Mouse (Mus musculus) midbrain, embryonic 13.5 days (tissue): ENCODE data around the gene Plcl1. TPM values are rescaled to one million over a fixed set of nuclear protein-coding genes. Genes with fewer than 3 reads are reported as not detected.

Experiments
- ATAC-seq: fragments of 200-750 bp; cut with Nextera tagmentation; 2 replicates; pipeline ENCODE4 v1.8.0; 2017; ENCODE audit warnings: mild to moderate bottlenecking, moderate TSS enrichment, moderate library complexity
- H3K27ac ChIP-seq: fragments of 300-500 bp; sonication (generic); 2 replicates; pipeline ENCODE4 v1.5.1; 2015; ENCODE audit warnings: inconsistent platforms, mild to moderate bottlenecking, moderate library complexity
- H3K27me3 ChIP-seq: fragments of 300-500 bp; sonication (generic); 2 replicates; pipeline ENCODE4 v1.6.1; 2015; ENCODE audit warnings: mild to moderate bottlenecking, inconsistent platforms
- H3K36me3 ChIP-seq: fragments of 300-500 bp; sonication (generic); 2 replicates; pipeline ENCODE4 v1.6.1; 2015; ENCODE audit warnings: mild to moderate bottlenecking, inconsistent platforms
- H3K4me1 ChIP-seq: fragments of 300-500 bp; sonication (generic); replicated peaks from 2 replicates; pipeline ENCODE4 v1.6.1; 2015; ENCODE audit warnings: inconsistent platforms
- H3K4me2 ChIP-seq: fragments of 300-500 bp; sonication (generic); replicated peaks from 2 replicates; pipeline ENCODE4 v1.6.1; 2015; ENCODE audit warnings: moderate library complexity, mild to moderate bottlenecking, inconsistent platforms
- H3K4me3 ChIP-seq: fragments of 300-500 bp; sonication (generic); replicated peaks from 2 replicates; pipeline ENCODE4 v1.5.1; 2015; ENCODE audit warnings: mild to moderate bottlenecking, inconsistent platforms
- H3K9ac ChIP-seq: fragments of 300-500 bp; sonication (generic); replicated peaks from 2 replicates; pipeline ENCODE4 v1.6.1; 2015; ENCODE audit warnings: mild to moderate bottlenecking, inconsistent platforms
- H3K9me3 ChIP-seq: fragments of 300-500 bp; sonication (generic); 2 replicates; pipeline ENCODE4 v1.6.1; 2016; ENCODE audit warnings: mild to moderate bottlenecking, inconsistent platforms
- whole genome bisulfite sequencing: fragments of 180-500 bp; shearing (Covaris S2); methylation state at CpG from one replicate; pipeline ENCODE4 v1.1.7; 2015; 5-methylcytosine and 5-hydroxymethylcytosine counted together
- polyA plus RNA-seq: library from polyadenylated mRNA; unstranded; fragments of >200 nt; fragmentation: Nextera tagmentation; extraction: Ambion mirVana; gene quantifications from 2 replicates; pipeline ENCODE4 v1.2.1, GENCODE M21; 2015

The Plcl1 gene
- polyA plus RNA-seq, 1 experiment from 2014 or later, result 3.7 TPM

DNA sequence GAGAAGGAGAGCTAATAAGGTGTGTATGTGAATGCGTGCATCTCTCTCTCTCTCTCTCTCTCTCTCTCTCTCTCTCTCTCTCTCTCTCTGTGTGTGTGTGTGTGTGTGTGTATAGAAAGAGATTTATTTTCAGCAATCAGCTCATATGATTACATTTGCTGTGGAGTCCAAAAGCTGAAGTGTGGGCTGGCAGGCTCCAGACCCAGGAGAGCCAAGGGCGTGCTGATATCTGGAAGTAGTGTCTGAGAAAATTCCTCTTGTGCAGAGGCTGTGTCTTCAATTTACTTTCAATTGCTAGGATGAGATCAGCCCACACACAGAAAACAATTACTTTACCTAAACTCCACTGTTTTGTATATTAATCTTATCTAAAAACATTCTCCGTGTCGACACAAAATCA lies 179.7 kb downstream of the Plcl1 start:
- Histone ChIP-seq H3K9ac (no peak overlapping the region), H3K4me1 (no peaks in the 10 kb centered on the region), H3K27me3 (no peaks in the 10 kb centered on the region), H3K36me3 (no peaks in the 10 kb centered on the region), H3K4me3 (no peak overlapping the region), H3K4me2 (no peak overlapping the region), H3K27ac (no peak overlapping the region), H3K9me3 (no peaks in the 10 kb centered on the region)
- ATAC-seq, result no peak
- 92% methylated on average over 4 of the region's 4 CpGs for WGBS

DNA sequence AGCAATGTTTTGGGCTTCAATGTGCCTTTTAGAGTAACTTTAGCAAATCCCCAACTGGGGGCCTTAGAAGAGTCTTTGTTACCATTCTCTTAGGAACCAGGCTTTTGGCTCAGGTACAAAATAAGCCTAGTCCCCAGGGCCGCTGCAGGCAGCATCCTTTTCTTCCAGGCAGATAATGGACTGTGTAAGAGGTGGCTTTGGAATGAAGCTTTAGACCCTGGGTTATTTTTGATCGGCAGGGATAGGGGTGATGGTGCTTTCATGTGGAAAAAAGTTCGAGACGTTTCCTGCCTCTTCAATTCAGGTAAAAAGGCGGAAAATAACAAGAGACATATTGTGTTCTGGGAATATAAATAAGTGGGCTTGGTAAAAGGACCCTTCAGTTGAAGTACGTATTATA lies 182.4 kb downstream of the Plcl1 start:
- WGBS, result 36% methylated on average over 6 of the region's 6 CpGs
- Histone ChIP-seq H3K36me3 (no peaks in the 10 kb centered on the region), H3K27ac (no peak overlapping the region), H3K4me3 (no peak overlapping the region), H3K9ac (no peak overlapping the region), H3K4me1 (no peaks in the 10 kb centered on the region), H3K4me2 (no peak overlapping the region), H3K9me3 (no peaks in the 10 kb centered on the region), H3K27me3 (no peaks in the 10 kb centered on the region)
- ATAC-seq, result no peak

DNA sequence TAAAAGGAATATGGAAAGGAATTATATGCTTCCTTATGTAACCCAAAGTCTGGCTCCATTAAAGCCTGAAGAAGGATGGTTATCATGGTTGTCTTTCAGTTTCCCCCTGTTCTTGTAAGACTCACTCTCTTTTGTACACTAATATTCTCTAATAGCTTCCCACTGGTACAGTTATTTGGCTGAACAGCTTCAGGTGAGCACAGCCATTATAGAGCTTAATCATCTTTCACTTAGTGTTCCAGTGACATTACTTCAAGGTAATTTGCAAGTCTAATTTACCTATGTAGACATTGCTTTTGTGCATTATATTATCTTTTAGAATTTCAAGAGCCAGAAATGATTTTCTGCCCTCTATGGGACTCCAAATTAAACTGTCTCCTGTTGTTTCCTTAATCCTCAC lies 184.3 kb downstream of the Plcl1 start:
- no peaks in the 10 kb centered on the region for H3K27me3 ChIP-seq
- H3K9ac ChIP-seq, result no peak overlapping the region
- no peak for ATAC-seq
- no peaks in the 10 kb centered on the region for H3K36me3 ChIP-seq
- no peaks in the 10 kb centered on the region for H3K4me1 ChIP-seq
- no peak overlapping the region for H3K27ac ChIP-seq
- H3K4me2 ChIP-seq, result no peak overlapping the region
- no peak overlapping the region for H3K4me3 ChIP-seq
- no peaks in the 10 kb centered on the region for H3K9me3 ChIP-seq

DNA sequence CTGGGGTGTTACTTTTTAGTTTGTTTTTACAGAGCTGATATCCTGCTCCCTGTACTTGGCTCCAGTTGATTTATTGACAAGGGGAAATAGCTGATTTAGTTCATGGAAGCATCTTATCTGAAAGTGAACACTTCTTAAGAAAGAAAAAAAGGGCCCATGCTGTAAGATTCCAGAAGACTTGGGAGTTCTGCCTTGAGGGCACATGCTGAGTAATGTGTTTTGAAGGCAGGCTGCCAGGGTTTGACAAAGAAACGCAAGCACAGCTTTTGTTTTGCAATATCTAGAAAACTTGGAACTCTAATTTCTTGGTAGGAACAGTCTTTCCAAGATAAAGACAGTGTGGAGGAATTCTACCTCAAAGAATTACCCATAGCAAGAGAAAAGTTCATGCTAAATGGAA lies 194.8 kb downstream of the Plcl1 start:
- Histone ChIP-seq H3K4me1 (no peaks in the 10 kb centered on the region), H3K9ac (no peak overlapping the region), H3K36me3 (no peaks in the 10 kb centered on the region), H3K27me3 (no peaks in the 10 kb centered on the region), H3K4me2 (no peak overlapping the region), H3K4me3 (no peak overlapping the region), H3K27ac (no peak overlapping the region), H3K9me3 (no peaks in the 10 kb centered on the region)
- ATAC-seq, result no peak
- 93% methylated on average over 1 of the region's 1 CpGs for WGBS

GRCm38 (mm10) chr1:55604593-55604992 lies 198.9 kb downstream of the Plcl1 start:
- no peak overlapping the region for H3K9ac ChIP-seq
- H3K4me2 ChIP-seq, result no peak overlapping the region
- H3K36me3 ChIP-seq, result no peaks in the 10 kb centered on the region
- H3K9me3 ChIP-seq, result no peaks in the 10 kb centered on the region
- no peak overlapping the region for H3K27ac ChIP-seq
- no peak for ATAC-seq
- WGBS, result 97% methylated on average over 4 of the region's 4 CpGs
- H3K4me3 ChIP-seq, result no peak overlapping the region
- 0 out of 2 replicates have a peak, but pooled peaks cover 1% of the 10 kb centered on the region for H3K4me1 ChIP-seq
- no peaks in the 10 kb centered on the region for H3K27me3 ChIP-seq

DNA sequence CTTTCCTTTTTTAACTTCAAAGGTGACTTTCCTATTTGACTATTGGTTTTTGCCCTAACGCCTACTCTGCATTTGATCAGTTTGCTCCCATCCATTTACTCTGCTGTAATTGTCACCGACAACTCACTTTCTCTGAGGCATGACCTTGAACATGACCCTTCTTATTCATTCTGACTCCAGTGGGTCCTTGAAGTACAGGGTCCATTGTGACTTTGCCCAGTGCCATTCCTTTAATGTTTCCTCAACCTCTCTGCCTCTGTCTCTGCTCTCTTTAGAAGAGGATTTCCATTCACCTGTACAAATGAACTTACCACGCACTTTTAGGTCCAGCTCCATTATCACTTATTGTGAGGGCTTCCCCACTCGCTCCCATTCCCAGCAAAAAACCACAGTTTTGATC lies 199.7 kb downstream of the Plcl1 start:
- WGBS, result 55% methylated on average over 4 of the region's 4 CpGs
- H3K9me3 ChIP-seq, result no peaks in the 10 kb centered on the region
- no peak overlapping the region for H3K4me3 ChIP-seq
- no peaks in the 10 kb centered on the region for H3K36me3 ChIP-seq
- H3K4me1 ChIP-seq, result 0 out of 2 replicates have a peak, but pooled peaks cover 5% of the 10 kb centered on the region
- no peak overlapping the region for H3K4me2 ChIP-seq
- no peaks in the 10 kb centered on the region for H3K27me3 ChIP-seq
- no peak overlapping the region for H3K27ac ChIP-seq
- no peak for ATAC-seq
- no peak overlapping the region for H3K9ac ChIP-seq

GRCm38 (mm10) chr1:55605956-55606355 lies 200.2 kb downstream of the Plcl1 start:
- Histone ChIP-seq H3K4me3 (no peak overlapping the region), H3K27ac (no peak overlapping the region), H3K27me3 (no peaks in the 10 kb centered on the region), H3K9ac (no peak overlapping the region), H3K9me3 (no peaks in the 10 kb centered on the region), H3K4me2 (no peak overlapping the region), H3K36me3 (no peaks in the 10 kb centered on the region), H3K4me1 (0 out of 2 replicates have a peak, but pooled peaks cover 5% of the 10 kb centered on the region)
- WGBS, result 86% methylated on average over 2 of the region's 2 CpGs
- no peak for ATAC-seq

GRCm38 (mm10) chr1:55606405-55606804 lies 200.7 kb downstream of the Plcl1 start:
- Histone ChIP-seq H3K9me3 (no peaks in the 10 kb centered on the region), H3K27me3 (no peaks in the 10 kb centered on the region), H3K9ac (no peak overlapping the region), H3K4me2 (no peak overlapping the region), H3K4me1 (0 out of 2 replicates have a peak, but pooled peaks cover 5% of the 10 kb centered on the region), H3K27ac (peak overlapping the region; percentile 39; the same call in 1 of the 2 replicates), H3K36me3 (no peaks in the 10 kb centered on the region), H3K4me3 (no peak overlapping the region)
- 68% methylated on average over 8 of the region's 8 CpGs for WGBS
- peak; percentile 48; the same call in 1 of the 2 replicates for ATAC-seq

DNA sequence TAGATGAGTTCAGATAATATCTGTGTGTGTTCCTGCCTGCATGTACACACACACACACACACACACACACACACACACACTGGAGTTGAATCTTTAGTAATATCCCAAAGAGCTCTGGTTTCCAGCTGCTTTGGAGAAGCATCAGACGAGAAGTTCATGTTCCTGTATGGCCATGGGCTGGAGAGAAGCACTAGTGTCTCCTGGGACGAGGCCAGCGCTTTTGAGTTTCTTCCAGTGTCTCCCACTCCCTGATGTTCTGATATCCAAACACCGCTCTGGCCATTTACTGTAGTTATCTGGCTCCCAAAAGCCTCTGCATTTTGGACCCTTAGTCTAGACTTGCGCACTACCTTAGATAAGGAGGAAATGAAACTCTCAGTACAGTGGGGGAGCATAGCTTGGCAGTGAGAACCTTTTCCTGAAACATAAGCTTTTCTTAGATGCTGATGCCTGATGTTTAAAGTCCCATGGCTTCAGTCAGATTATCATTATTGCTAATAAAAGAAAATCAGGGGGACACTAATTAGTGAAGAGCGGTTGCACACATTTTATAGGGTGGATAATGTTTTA lies 207.1 kb downstream of the Plcl1 start:
- 0 out of 2 replicates have a peak, but pooled peaks cover 5% of the 10 kb centered on the region for H3K4me1 ChIP-seq
- WGBS, result 90% methylated on average over 6 of the region's 6 CpGs
- no peak overlapping the region for H3K27ac ChIP-seq
- no peak overlapping the region for H3K4me3 ChIP-seq
- no peak for ATAC-seq
- no peaks in the 10 kb centered on the region for H3K27me3 ChIP-seq
- H3K9me3 ChIP-seq, result no peaks in the 10 kb centered on the region
- no peak overlapping the region for H3K4me2 ChIP-seq
- H3K9ac ChIP-seq, result no peak overlapping the region
- no peaks in the 10 kb centered on the region for H3K36me3 ChIP-seq

GRCm38 (mm10) chr1:55617857-55618256 lies 212.1 kb downstream of the Plcl1 start:
- H3K27ac ChIP-seq, result no peak overlapping the region
- WGBS, result 95% methylated on average over 2 of the region's 2 CpGs
- H3K36me3 ChIP-seq, result no peaks in the 10 kb centered on the region
- H3K4me2 ChIP-seq, result no peak overlapping the region
- no peaks in the 10 kb centered on the region for H3K27me3 ChIP-seq
- no peak overlapping the region for H3K9ac ChIP-seq
- H3K4me1 ChIP-seq, result no peaks in the 10 kb centered on the region
- no peaks in the 10 kb centered on the region for H3K9me3 ChIP-seq
- ATAC-seq, result no peak
- no peak overlapping the region for H3K4me3 ChIP-seq

DNA sequence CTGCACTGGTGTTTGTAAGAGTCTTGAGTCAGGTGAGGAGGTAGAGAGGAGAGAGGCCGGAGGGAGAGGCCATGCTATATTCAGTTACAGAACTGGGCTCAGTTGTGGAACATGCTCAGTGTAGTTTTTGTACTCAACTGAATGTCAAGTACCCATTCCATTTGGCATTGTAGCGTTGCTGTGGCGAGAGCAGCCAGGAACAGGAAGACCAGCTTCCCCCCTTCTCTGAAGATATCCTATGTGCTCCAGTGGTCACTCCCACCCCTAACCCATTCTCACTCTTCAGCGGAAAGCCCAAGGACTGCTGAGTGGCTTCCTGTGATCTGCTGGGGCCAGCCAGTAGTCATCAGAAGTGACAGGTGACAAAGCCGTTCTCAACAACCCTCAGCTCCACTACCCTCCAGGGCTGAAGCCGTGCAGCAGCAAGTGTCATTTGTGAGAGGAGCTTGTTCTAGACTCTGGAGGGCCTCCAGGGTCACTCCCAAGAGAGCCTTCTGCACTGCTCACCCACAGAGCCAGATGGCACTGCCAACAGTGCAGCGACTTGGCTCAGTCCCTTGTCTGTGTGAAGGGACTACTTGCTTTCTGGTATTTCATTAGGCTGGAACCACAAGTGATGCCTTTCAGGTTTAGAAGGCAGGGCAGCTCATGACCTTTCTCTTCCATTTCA lies 213.0 kb downstream of the Plcl1 start:
- WGBS, result 67% methylated on average over 7 of the region's 7 CpGs
- Histone ChIP-seq H3K9me3 (no peaks in the 10 kb centered on the region), H3K4me1 (no peaks in the 10 kb centered on the region), H3K9ac (no peak overlapping the region), H3K4me3 (no peak overlapping the region), H3K4me2 (no peak overlapping the region), H3K36me3 (no peaks in the 10 kb centered on the region), H3K27ac (no peak overlapping the region), H3K27me3 (no peaks in the 10 kb centered on the region)
- no peak for ATAC-seq

- no peak for ATAC-seq
- Histone ChIP-seq H3K36me3 (no peaks in the 10 kb centered on the region), H3K4me3 (no peak overlapping the region), H3K27me3 (no peaks in the 10 kb centered on the region), H3K9me3 (no peaks in the 10 kb centered on the region), H3K4me2 (no peak overlapping the region), H3K9ac (no peak overlapping the region), H3K27ac (no peak overlapping the region), H3K4me1 (peaks cover 7% of the 10 kb centered on the region; the same call in 1 of the 2 replicates)
- 5% methylated on average over 1 of the region's 1 CpGs for WGBS
These were observed 225.8 kb downstream of the Plcl1 start for GRCm38 (mm10) chr1:55631496-55631895.

DNA sequence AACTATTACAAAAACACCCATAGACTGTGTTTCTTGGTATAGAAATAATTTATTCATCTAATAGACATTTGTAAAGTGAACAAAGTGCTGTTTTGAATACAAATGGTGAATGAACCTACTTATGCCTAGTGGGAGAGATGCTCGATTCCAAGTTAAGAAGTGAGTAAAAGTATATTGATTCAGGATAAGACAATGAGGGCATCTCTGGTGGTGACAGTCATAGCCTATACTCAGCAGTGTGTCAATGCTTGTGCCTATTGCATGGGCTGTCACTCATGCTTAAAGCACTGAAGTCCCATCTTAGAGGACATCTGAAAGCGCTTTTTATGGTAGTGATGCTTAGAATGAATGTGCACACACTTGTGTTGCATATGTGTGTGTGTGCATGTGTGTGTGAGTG lies 226.3 kb downstream of the Plcl1 start:
- 55% methylated on average over 2 of the region's 2 CpGs for WGBS

More for the DNA sequence above, 226.3 kb downstream of the Plcl1 start:
- ATAC-seq, result peak; percentile 53; the same call in 1 of the 2 replicates
- H3K4me2 ChIP-seq, result no peak overlapping the region
- no peak overlapping the region for H3K4me3 ChIP-seq
- H3K36me3 ChIP-seq, result no peaks in the 10 kb centered on the region
- no peaks in the 10 kb centered on the region for H3K9me3 ChIP-seq
- H3K27me3 ChIP-seq, result no peaks in the 10 kb centered on the region
- no peak overlapping the region for H3K27ac ChIP-seq
- no peak overlapping the region for H3K9ac ChIP-seq
- peaks cover 7% of the 10 kb centered on the region; the same call in 1 of the 2 replicates for H3K4me1 ChIP-seq
